37 mouse cellular contexts compared by ENCODE assay signal in the genomic region with DNA sequence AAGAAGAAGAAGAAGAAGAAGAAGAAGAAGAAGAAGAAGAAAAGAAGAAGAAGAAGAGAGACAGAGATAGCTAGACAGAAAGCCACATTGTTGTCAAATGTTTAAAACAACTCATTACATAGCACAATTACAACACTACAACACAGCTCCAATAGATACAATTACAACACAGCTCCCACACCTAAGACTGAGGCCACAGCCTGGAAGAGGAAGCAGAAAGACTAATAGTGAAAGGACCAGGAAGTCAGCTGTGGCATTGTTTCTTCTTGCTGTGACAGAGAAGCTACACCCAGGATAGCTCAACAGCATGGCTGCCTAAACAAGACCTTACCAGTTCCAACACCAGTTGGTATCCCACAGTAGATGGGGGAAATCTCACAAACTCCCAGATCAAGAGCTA. TPM values are rescaled to one million over a fixed set of nuclear protein-coding genes. Genes with fewer than 3 reads are reported as not detected.
DNase-seq lines count a peak whose midpoint lies in the region; ATAC-seq and TF ChIP-seq lines count a peak whose summit lies in the region.
"Had no signal": no experiment of that assay in that cellular context is flagged by ENCODE, and none has a peak within 500 bp of the region (broad histone marks: within the 10 kb centered on the region; RNA-seq: fewer than 3 reads in every experiment).

No protein-coding gene starts in this region.

- no peak for TF ChIP-seq POLR2A in lung, adult 2 months (IDR thresholded peaks at IDR 0.05; ENCODE audit: borderline replicate concordance, extremely low read depth, low read depth, low read length)

- no peaks in the 10 kb centered on the region for H3K9me3 ChIP-seq in heart, embryonic 10.5 days
- H3K9me3 ChIP-seq in kidney, embryonic 16.5 days (ENCODE audit: low read length) = no peaks in the 10 kb centered on the region
- H3K9me3 ChIP-seq: embryonic facial prominence, embryonic 10.5 days; embryonic facial prominence, embryonic 13.5 days; forebrain, embryonic 12.5 days; forebrain, embryonic 15.5 days; heart, embryonic 15.5 days; hindbrain, embryonic 13.5 days had no signal

- H3K9ac ChIP-seq in kidney, embryonic 16.5 days (replicated peaks; ENCODE audit: low read length) = no peak overlapping the region
- H3K9ac ChIP-seq: embryonic facial prominence, embryonic 13.5 days; forebrain, embryonic 12.5 days; forebrain, embryonic 15.5 days; heart, embryonic 12.5 days; heart, embryonic 15.5 days; hindbrain, embryonic 13.5 days had no signal

- TF ChIP-seq CTCF in lung, adult 2 months (IDR thresholded peaks at IDR 0.05; ENCODE audit: insufficient read depth, low read length) = no peak
- TF ChIP-seq CTCF in gastrocnemius, adult 2 months (IDR thresholded peaks at IDR 0.05) = no peak

- no peak overlapping the region for H3K4me3 ChIP-seq in lung, adult 2 months (replicated peaks; ENCODE audit: extremely low read depth, low read depth, low read length)
- H3K4me3 ChIP-seq in gastrocnemius, adult 2 months = no peak overlapping the region
- no peak overlapping the region for H3K4me3 ChIP-seq in heart, embryonic 10.5 days
- no peak overlapping the region for H3K4me3 ChIP-seq in kidney, embryonic 16.5 days (ENCODE audit: low read length)
- H3K4me3 ChIP-seq: embryonic facial prominence, embryonic 10.5 days; embryonic facial prominence, embryonic 13.5 days; erythroblast, embryonic 14.5 days; forebrain, embryonic 12.5 days; forebrain, embryonic 15.5 days; heart, embryonic 12.5 days; heart, embryonic 15.5 days; hindbrain, embryonic 10.5 days; hindbrain, embryonic 13.5 days had no signal

- no peak overlapping the region for H3K27ac ChIP-seq in gastrocnemius, adult 2 months
- no peak overlapping the region for H3K27ac ChIP-seq in heart, embryonic 10.5 days
- H3K27ac ChIP-seq in kidney, embryonic 16.5 days (ENCODE audit: low read length) = no peak overlapping the region
- H3K27ac ChIP-seq: embryonic facial prominence, embryonic 10.5 days; embryonic facial prominence, embryonic 13.5 days; forebrain, embryonic 12.5 days; forebrain, embryonic 15.5 days; heart, embryonic 15.5 days; hindbrain, embryonic 10.5 days; hindbrain, embryonic 13.5 days; hindbrain, postnatal 0 days had no signal

- H3K4me2 ChIP-seq in kidney, embryonic 16.5 days (replicated peaks; ENCODE audit: low read depth, low read length) = no peak overlapping the region
- H3K4me2 ChIP-seq: embryonic facial prominence, embryonic 13.5 days; forebrain, embryonic 12.5 days; forebrain, embryonic 15.5 days; heart, embryonic 12.5 days; heart, embryonic 15.5 days; hindbrain, embryonic 13.5 days had no signal

- intact Hi-C loops in gastrocnemius, adult 2 months (cut with DNase I) = no loop called here

- ATAC-seq in common myeloid progenitor, adult 5-6 weeks (replicated peaks; ENCODE audit: low read depth, poor library complexity, severe bottlenecking) = 0 out of 2 replicates have a peak, but pooled peaks have one; percentile 22
- ATAC-seq in megakaryocyte progenitor cell, adult 5-6 weeks (replicated peaks; ENCODE audit: poor library complexity) = peak; percentile 92
- ATAC-seq in kidney, embryonic 16.5 days (ENCODE audit: low FRiP score, low TSS enrichment) = no peak
- ATAC-seq: CD4-positive, CD25-positive, alpha-beta regulatory T cell, adult 4 months; forebrain, embryonic 15.5 days; hindbrain, postnatal 0 days; inflammation-experienced regulatory T-cells, adult 6 months; Patski had no signal

- peak; percentile 17 for DNase-seq in lung, postnatal 36 days
- DNase-seq in lung, adult 2 months = no peak
- no peak for DNase-seq in gastrocnemius, adult 2 months
- DNase-seq in urinary bladder, postnatal 36 days (ENCODE audit: low spot score in 2 of 2) = no peak
- DNase-seq in heart, embryonic 10.5 days (ENCODE audit: low spot score) = no peak
- DNase-seq: adrenal gland, postnatal 10 days; cerebellum, adult 11 months; cerebellum, adult 2 months; cerebellum, adult 9-11 months; cerebellum, postnatal 25 days; embryo, embryonic 11 days; gastrocnemius, postnatal 10 days; gastrocnemius, postnatal 36 days; heart, adult 11 months; heart, postnatal 10 days; heart, postnatal 36 days had no signal

- no peaks in the 10 kb centered on the region for H3K36me3 ChIP-seq in heart, embryonic 10.5 days
- H3K36me3 ChIP-seq in kidney, embryonic 16.5 days (ENCODE audit: insufficient read depth, low read length) = no peaks in the 10 kb centered on the region
- H3K36me3 ChIP-seq: embryonic facial prominence, embryonic 10.5 days; embryonic facial prominence, embryonic 13.5 days; forebrain, embryonic 12.5 days; forebrain, embryonic 15.5 days; heart, embryonic 12.5 days; heart, embryonic 15.5 days; hindbrain, embryonic 10.5 days; hindbrain, embryonic 13.5 days had no signal

- H3K4me1 ChIP-seq in lung, adult 2 months (ENCODE audit: control insufficient read depth, insufficient read depth, low read length) = no peaks in the 10 kb centered on the region
- H3K4me1 ChIP-seq in heart, embryonic 10.5 days = peaks cover 10% of the 10 kb centered on the region
- H3K4me1 ChIP-seq in kidney, embryonic 16.5 days (ENCODE audit: insufficient read depth, low read length) = 0 out of 2 replicates have a peak, but pooled peaks cover 3% of the 10 kb centered on the region
- H3K4me1 ChIP-seq: forebrain, embryonic 12.5 days; forebrain, embryonic 15.5 days; hindbrain, embryonic 10.5 days; hindbrain, embryonic 13.5 days had no signal

- H3K27me3 ChIP-seq in heart, embryonic 10.5 days (ENCODE audit: insufficient read depth, poor library complexity, severe bottlenecking) = no peaks in the 10 kb centered on the region
- H3K27me3 ChIP-seq in kidney, embryonic 16.5 days (ENCODE audit: insufficient read depth, low read length) = no peaks in the 10 kb centered on the region
- H3K27me3 ChIP-seq: embryonic facial prominence, embryonic 13.5 days; forebrain, embryonic 12.5 days; forebrain, embryonic 15.5 days; heart, embryonic 12.5 days; heart, embryonic 15.5 days; hindbrain, embryonic 13.5 days; Patski had no signal

RNA-seq across cellular contexts. Expression of gene Fbxo17, which starts 7.2 kb away (rescaled TPM):
- polyA plus RNA-seq in lung, adult 2 months (2012; rRNA removed) = 6.1 and 7.0 TPM in 2 replicates
- total RNA-seq in common myeloid progenitor, adult 5-6 weeks (2017) = 2.1 and 4.1 TPM in 2 replicates
- total RNA-seq in megakaryocyte progenitor cell, adult 5-6 weeks (2015) = 1.6 and 2.2 TPM in 2 replicates
- total RNA-seq in megakaryocyte progenitor cell, adult 5-6 weeks (2017) = 1.7 and 4.1 TPM in 2 replicates
- 1 to 10 TPM; 2.5 to 4.9 TPM for total RNA-seq in gastrocnemius, adult 2 months (2021)
- 13.4 and 13.6 TPM in 2 replicates for polyA plus RNA-seq in heart, embryonic 10.5 days (2016; fragmentation: Nextera tagmentation; extraction: Ambion mirVana)
- 9.4 and 9.9 TPM in 2 replicates for polyA plus RNA-seq in kidney, embryonic 16.5 days (2015; fragmentation: Nextera tagmentation; extraction: Ambion mirVana)

RNA-seq across cellular contexts. Expression of gene Fbxo27, which starts 16.8 kb away (rescaled TPM):
- polyA plus RNA-seq in lung, adult 2 months (2012; rRNA removed) = 3.7 and 3.8 TPM in 2 replicates
- not detected in 2 replicates for total RNA-seq in common myeloid progenitor, adult 5-6 weeks (2017)
- 1.1 and 1.4 TPM in 2 replicates for total RNA-seq in megakaryocyte progenitor cell, adult 5-6 weeks (2015)
- total RNA-seq in megakaryocyte progenitor cell, adult 5-6 weeks (2017) = 0.24 and 0.75 TPM in 2 replicates
- under 1 TPM; 0.47 to 0.84 TPM for total RNA-seq in gastrocnemius, adult 2 months (2021)
- polyA plus RNA-seq in heart, embryonic 10.5 days (2016; fragmentation: Nextera tagmentation; extraction: Ambion mirVana) = 4.7 and 6.3 TPM in 2 replicates
- polyA plus RNA-seq in kidney, embryonic 16.5 days (2015; fragmentation: Nextera tagmentation; extraction: Ambion mirVana) = 7.0 and 7.2 TPM in 2 replicates
- polyA plus RNA-seq: erythroblast, embryonic 14.5 days; Patski had no signal

RNA-seq across cellular contexts. Expression of gene Mrps12, which starts 32.2 kb away (rescaled TPM):
- 45.9 and 57.2 TPM in 2 replicates for polyA plus RNA-seq in lung, adult 2 months (2012; rRNA removed)
- 37.4 and 42.2 TPM in 2 replicates for total RNA-seq in common myeloid progenitor, adult 5-6 weeks (2017)
- 104 and 122 TPM in 2 replicates for total RNA-seq in megakaryocyte progenitor cell, adult 5-6 weeks (2015)
- 44.1 and 59.1 TPM in 2 replicates for total RNA-seq in megakaryocyte progenitor cell, adult 5-6 weeks (2017)
- total RNA-seq in gastrocnemius, adult 2 months (2021) = 10 to 100 TPM; 36.0 to 41.0 TPM
- polyA plus RNA-seq in heart, embryonic 10.5 days (2016; fragmentation: Nextera tagmentation; extraction: Ambion mirVana) = 132 and 168 TPM in 2 replicates
- 141 and 143 TPM in 2 replicates for polyA plus RNA-seq in kidney, embryonic 16.5 days (2015; fragmentation: Nextera tagmentation; extraction: Ambion mirVana)

RNA-seq across cellular contexts. Expression of gene Sars2, which starts 32.3 kb away (rescaled TPM):
- polyA plus RNA-seq in lung, adult 2 months (2012; rRNA removed) = 13.6 and 15.8 TPM in 2 replicates
- 8.7 and 14.2 TPM in 2 replicates for total RNA-seq in common myeloid progenitor, adult 5-6 weeks (2017)
- 8.1 and 8.8 TPM in 2 replicates for total RNA-seq in megakaryocyte progenitor cell, adult 5-6 weeks (2015)
- total RNA-seq in megakaryocyte progenitor cell, adult 5-6 weeks (2017) = 13.5 and 15.7 TPM in 2 replicates
- 10 to 100 TPM; 11.7 to 14.7 TPM for total RNA-seq in gastrocnemius, adult 2 months (2021)
- 30.7 and 32.2 TPM in 2 replicates for polyA plus RNA-seq in heart, embryonic 10.5 days (2016; fragmentation: Nextera tagmentation; extraction: Ambion mirVana)
- polyA plus RNA-seq in kidney, embryonic 16.5 days (2015; fragmentation: Nextera tagmentation; extraction: Ambion mirVana) = 32.8 and 34.2 TPM in 2 replicates

RNA-seq across cellular contexts. Expression of gene Ccer2, which starts 46.5 kb away (rescaled TPM):
- not detected in 2 replicates for polyA plus RNA-seq in lung, adult 2 months (2012; rRNA removed)
- total RNA-seq in common myeloid progenitor, adult 5-6 weeks (2017) = not detected in 2 replicates
- not detected in 2 replicates for total RNA-seq in megakaryocyte progenitor cell, adult 5-6 weeks (2015)
- total RNA-seq in megakaryocyte progenitor cell, adult 5-6 weeks (2017) = not detected in 2 replicates
- total RNA-seq in gastrocnemius, adult 2 months (2021) = not detected
- not detected in 2 replicates for polyA plus RNA-seq in heart, embryonic 10.5 days (2016; fragmentation: Nextera tagmentation; extraction: Ambion mirVana)
- polyA plus RNA-seq in kidney, embryonic 16.5 days (2015; fragmentation: Nextera tagmentation; extraction: Ambion mirVana) = not detected in 2 replicates
- total RNA-seq: adrenal gland, adult 18-20 months; adrenal gland, postnatal 10 days; adrenal gland, postnatal 4 days; ES-E14; gastrocnemius, postnatal 10 days; gastrocnemius, postnatal 36 days; heart, adult 8-10 months; heart, postnatal 10 days; heart, postnatal 36 days; hindbrain, postnatal 0 days had no signal
- polyA plus RNA-seq: C2C12; CD4-positive, CD25-positive, alpha-beta regulatory T cell, adult 4 months; erythroblast, embryonic 14.5 days; forebrain, embryonic 12.5 days; heart, embryonic 12.5 days; heart, embryonic 15.5 days; inflammation-experienced regulatory T-cells, adult 6 months; Patski had no signal
